Mouse (Mus musculus): ENCODE measurements at regions not wholly inside any gene's neighbourhood (a gene's known extent, or its start where the extent isn't known, plus 50 kb on each side); places are given as distances from the start of the nearest gene placed in this dataset.

DNA sequence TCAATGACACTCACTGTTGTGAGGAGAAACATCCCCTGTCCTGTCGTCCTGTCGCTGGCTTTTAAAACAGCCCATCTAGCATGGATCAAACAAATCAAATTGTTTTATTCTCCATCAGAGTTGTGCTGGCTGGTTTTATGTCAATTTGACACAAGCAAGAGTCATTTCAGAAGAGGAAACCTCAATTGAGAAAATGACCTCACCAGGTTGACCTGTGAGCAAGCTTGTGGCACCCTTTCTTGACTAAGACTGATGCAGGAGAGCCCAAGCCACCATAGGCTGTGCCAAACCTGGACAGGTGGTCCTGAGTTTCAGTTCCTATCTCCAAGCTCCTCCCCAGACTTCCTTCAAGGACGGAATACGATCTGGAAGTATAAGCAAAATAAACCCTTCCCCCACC is 313.0 kb upstream of the Spred2 start:
- no peak for TF ChIP-seq POLR2A (IDR thresholded peaks at IDR 0.05; ENCODE audit: low read depth, low read length)
- TF ChIP-seq CHD1 (IDR thresholded peaks at IDR 0.05; ENCODE audit: low read depth, low read length) = no peak
